Comparison of ENCODE assay signal across 21 mouse cellular contexts in genomic region chr17:86376389-86376788, GRCm38 (mm10).
DNase-seq lines count a peak whose midpoint lies in the region; ATAC-seq lines count a peak whose summit lies in the region.
"Had no signal": no experiment of that assay in that cellular context is flagged by ENCODE, and none has a peak within 500 bp of the region (broad histone marks: within the 10 kb centered on the region; RNA-seq: fewer than 3 reads in every experiment).

No protein-coding gene starts in this region.

- 0 out of 2 replicates have a peak overlapping the region, but pooled peaks have one; percentile 29 for H3K27ac ChIP-seq in heart, embryonic 10.5 days
- H3K27ac ChIP-seq: embryonic facial prominence, embryonic 13.5 days; heart, embryonic 15.5 days; hindbrain, embryonic 15.5 days had no signal

- intact Hi-C loops in heart, postnatal 36 days (cut with DNase I) = no loop called here

- H3K36me3 ChIP-seq in heart, embryonic 10.5 days = no peaks in the 10 kb centered on the region
- H3K36me3 ChIP-seq: embryonic facial prominence, embryonic 13.5 days; heart, embryonic 15.5 days; hindbrain, embryonic 15.5 days had no signal

- no peak overlapping the region for H3K4me3 ChIP-seq in heart, embryonic 10.5 days
- H3K4me3 ChIP-seq: embryonic facial prominence, embryonic 13.5 days; heart, embryonic 15.5 days; hindbrain, embryonic 15.5 days had no signal

- H3K9me3 ChIP-seq in heart, embryonic 10.5 days = no peaks in the 10 kb centered on the region
- H3K9me3 ChIP-seq: embryonic facial prominence, embryonic 13.5 days; heart, embryonic 15.5 days; hindbrain, embryonic 15.5 days had no signal

- no peak for DNase-seq in heart, embryonic 10.5 days (ENCODE audit: low spot score)
- no peak for DNase-seq in heart, postnatal 36 days
- DNase-seq in ES-CJ7 (ENCODE audit: low read depth, low spot score) = peak; percentile 17
- DNase-seq in ovary, postnatal 14 days (ENCODE audit: low spot score) = no peak
- no peak for DNase-seq in layer of hippocampus, postnatal 10 days (ENCODE audit: low spot score in 2 of 2)
- DNase-seq in gastrocnemius, adult 18-20 months (ENCODE audit: low spot score) = no peak
- DNase-seq: adrenal gland, adult 8-10 months; adrenal gland, postnatal 36 days; cerebellum, adult 11 months; cerebellum, adult 8-10 months; cerebellum, postnatal 14 days; gastrocnemius, postnatal 36 days; heart, adult 18-20 months; heart, postnatal 14 days had no signal

- no peaks in the 10 kb centered on the region for H3K27me3 ChIP-seq in heart, embryonic 10.5 days (ENCODE audit: insufficient read depth, poor library complexity, severe bottlenecking)
- H3K27me3 ChIP-seq: CH12.LX; embryonic facial prominence, embryonic 13.5 days; heart, embryonic 15.5 days; hindbrain, embryonic 15.5 days had no signal

- peaks cover 72% of the 10 kb centered on the region for H3K4me1 ChIP-seq in heart, embryonic 10.5 days

- peak; percentile 46 for ATAC-seq in granulocyte monocyte progenitor cell, adult 5-6 weeks (replicated peaks; ENCODE audit: poor library complexity, severe bottlenecking)
- ATAC-seq in monocyte, adult 5-6 weeks (replicated peaks; ENCODE audit: insufficient number of reproducible peaks, low FRiP score, low TSS enrichment, poor library complexity, severe bottlenecking) = peak; percentile 24; the same call in 1 of the 2 replicates
- ATAC-seq: forebrain, embryonic 14.5 days had no signal

- 79% methylated on average over 6 of the region's 6 CpGs for whole genome bisulfite sequencing in heart, embryonic 10.5 days
